Mouse (Mus musculus): ENCODE data around the gene Tfap2a. TPM values are rescaled to one million over a fixed set of nuclear protein-coding genes. Genes with fewer than 3 reads are reported as not detected.

The Tfap2a gene
- polyA plus RNA-seq (2015; fragmentation: Nextera tagmentation; extraction: Ambion mirVana), result 8.3 and 9.5 TPM in 2 replicates

DNA sequence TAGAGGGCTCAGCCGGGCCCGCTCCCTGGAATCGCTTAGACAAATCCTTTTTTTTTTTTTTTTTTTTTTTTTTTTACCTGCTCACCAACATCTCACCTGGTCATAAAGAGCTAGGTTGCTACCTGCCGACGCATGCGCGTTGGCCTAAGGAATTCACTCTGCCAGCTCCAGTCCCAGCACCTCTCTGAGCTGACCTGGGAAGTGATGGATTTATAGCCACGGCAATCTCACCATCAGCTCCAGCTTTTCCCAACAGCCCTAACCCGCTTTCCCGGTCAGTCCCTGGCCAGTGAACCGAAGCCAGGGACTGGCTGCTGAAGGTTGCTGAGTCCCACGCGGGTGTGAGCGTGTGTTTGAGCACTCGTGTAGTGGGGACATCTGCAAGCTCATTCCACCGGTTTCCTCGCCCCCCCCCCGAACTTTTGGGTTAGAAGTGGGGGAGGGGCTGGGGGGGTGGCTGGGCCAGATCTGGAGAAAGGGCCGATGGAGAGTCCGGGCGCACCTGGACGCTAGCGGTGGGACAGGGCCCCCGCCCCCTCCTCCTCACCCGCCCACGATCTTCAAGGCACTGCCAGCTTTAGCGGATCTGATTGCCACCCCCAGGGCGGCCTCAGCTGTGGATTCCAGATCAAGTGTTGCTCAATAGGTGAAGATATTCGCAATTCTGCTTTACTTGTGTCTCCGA lies at the start of gene Tfap2a:
Gene Tfap2a (minus strand): TSS at position 181 of the 685 bp plus-strand sequence.
- Histone ChIP-seq H3K4me1 (peaks cover 26% of the 10 kb centered on the region), H3K9ac (peak within 1 kb of the TSS; percentile 43), H3K9me3 (no peaks in the 10 kb centered on the region), H3K4me2 (replicated peaks) (peak within 1 kb of the TSS; percentile 39), H3K36me3 (no peaks in the 10 kb centered on the region), H3K4me3 (peak within 1 kb of the TSS; percentile 28), H3K27me3 (peaks cover 98% of the 10 kb centered on the region), H3K27ac (peak within 1 kb of the TSS; percentile 61)
- ATAC-seq (ENCODE audit: low FRiP score, low read depth), result 0 out of 2 replicates have a peak, but pooled peaks have one; percentile 13
- WGBS, result under 1% methylated on average over 30 of the region's 30 CpGs

DNA sequence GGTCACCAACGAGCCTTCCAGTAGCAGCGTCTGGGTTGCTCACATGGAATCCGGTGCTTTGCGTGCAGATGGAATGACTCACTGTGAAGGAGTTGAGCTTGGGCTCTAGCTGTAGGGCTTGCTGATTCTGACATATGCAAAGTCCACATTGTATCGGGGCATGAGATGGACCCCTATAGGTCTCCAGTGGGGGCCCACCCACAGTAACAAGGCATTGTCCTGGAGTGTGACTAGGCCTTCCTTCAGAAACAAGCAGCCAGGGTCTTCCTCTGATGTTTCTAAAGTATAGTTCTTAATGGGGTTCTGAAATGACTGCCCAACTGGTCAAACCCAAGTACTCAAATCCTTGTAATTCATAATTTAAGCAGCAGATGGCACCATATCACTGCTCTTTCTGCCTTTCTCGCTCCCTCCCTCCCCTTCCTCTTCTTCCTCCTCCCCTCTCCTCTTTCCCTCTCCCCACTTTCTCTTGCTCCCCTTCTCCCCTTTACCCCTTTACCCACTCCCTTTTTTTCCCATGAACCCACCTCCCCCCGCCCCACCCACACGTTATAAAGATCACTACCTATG lies 46.1 kb upstream of the Tfap2a start:
- Histone ChIP-seq H3K9ac (no peak overlapping the region), H3K36me3 (no peaks in the 10 kb centered on the region), H3K4me2 (replicated peaks) (no peak overlapping the region), H3K4me3 (no peak overlapping the region), H3K9me3 (no peaks in the 10 kb centered on the region), H3K27me3 (0 out of 2 replicates have a peak, but pooled peaks cover 4% of the 10 kb centered on the region), H3K4me1 (no peaks in the 10 kb centered on the region), H3K27ac (no peak overlapping the region)
- 49% methylated on average over 8 of the region's 8 CpGs for WGBS
- ATAC-seq (ENCODE audit: low FRiP score, low read depth), result no peak

DNA sequence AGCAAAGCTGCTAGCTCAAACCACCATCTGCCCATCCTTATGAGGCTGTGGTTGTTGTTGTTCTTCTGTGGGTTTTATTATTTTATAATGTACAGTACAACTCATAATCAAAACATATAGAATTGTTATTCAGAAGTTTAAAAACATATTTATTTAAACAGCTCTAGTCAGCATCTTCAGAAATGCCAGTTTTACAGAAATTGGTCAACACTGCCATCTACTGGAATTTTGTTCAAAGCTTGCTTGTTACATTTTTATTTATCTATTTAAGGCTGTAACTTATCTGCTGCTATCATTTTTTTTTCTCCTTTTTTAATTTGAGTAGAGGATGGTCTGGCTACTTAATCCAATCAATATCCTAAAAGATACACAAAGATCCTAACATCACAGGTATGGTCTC lies 19.8 kb upstream of the Tfap2a start:
- Histone ChIP-seq H3K4me2 (replicated peaks) (no peak overlapping the region), H3K9ac (no peak overlapping the region), H3K9me3 (no peaks in the 10 kb centered on the region), H3K4me3 (no peak overlapping the region), H3K36me3 (no peaks in the 10 kb centered on the region), H3K27ac (no peak overlapping the region), H3K4me1 (no peaks in the 10 kb centered on the region), H3K27me3 (no peaks in the 10 kb centered on the region)
- ATAC-seq (ENCODE audit: low FRiP score, low read depth), result no peak

DNA sequence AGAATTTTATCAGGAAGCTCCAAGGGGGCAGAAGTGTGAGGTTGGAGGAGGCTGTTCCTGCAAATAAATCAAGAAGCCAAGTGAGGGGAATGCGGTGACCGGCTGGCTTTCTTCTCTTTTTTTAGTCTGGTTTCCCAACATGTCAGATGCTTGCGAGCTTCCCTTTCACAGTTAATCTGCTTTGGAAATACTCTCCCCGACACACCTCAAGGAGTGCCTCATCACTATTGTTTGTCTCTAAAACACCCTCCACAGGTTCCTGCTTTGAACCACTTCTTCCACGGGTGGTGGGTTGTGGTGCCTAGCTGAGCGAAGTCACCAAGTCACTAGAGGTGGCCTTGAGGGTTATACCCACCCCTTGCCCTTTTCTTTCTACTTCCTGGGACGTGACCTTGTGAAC lies 18.2 kb upstream of the Tfap2a start:
- WGBS, result 75% methylated on average over 7 of the region's 7 CpGs
- H3K4me3 ChIP-seq, result no peak overlapping the region
- ATAC-seq (ENCODE audit: low FRiP score, low read depth), result no peak
- no peaks in the 10 kb centered on the region for H3K36me3 ChIP-seq
- H3K27me3 ChIP-seq, result no peaks in the 10 kb centered on the region
- H3K27ac ChIP-seq, result no peak overlapping the region
- H3K9ac ChIP-seq, result no peak overlapping the region
- H3K4me1 ChIP-seq, result no peaks in the 10 kb centered on the region
- H3K9me3 ChIP-seq, result no peaks in the 10 kb centered on the region
- H3K4me2 ChIP-seq (replicated peaks), result no peak overlapping the region

DNA sequence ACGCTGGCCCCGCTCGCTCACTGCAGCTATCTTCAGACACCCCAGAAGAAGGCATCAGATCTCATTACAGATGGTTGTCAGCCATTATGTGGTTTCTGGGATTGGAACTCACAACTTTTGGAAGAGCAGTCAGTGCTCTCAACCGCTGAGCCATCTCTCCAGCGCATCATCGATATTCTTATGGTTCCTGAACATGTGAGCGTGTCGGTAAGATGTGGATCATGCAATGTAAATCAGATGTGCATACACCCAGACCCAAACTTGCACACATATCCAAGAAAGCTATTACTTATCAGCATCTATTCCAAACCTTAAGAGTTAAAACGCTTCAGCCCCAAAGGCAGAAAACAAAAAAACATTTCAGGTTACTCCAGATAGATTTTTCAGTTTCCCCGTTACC lies 15.9 kb upstream of the Tfap2a start:
- H3K4me2 ChIP-seq (replicated peaks), result no peak overlapping the region
- 0 out of 2 replicates have a peak, but pooled peaks cover 3% of the 10 kb centered on the region for H3K4me1 ChIP-seq
- no peak for ATAC-seq (ENCODE audit: low FRiP score, low read depth)
- no peak overlapping the region for H3K27ac ChIP-seq
- H3K4me3 ChIP-seq, result no peak overlapping the region
- H3K36me3 ChIP-seq, result no peaks in the 10 kb centered on the region
- H3K9me3 ChIP-seq, result no peaks in the 10 kb centered on the region
- 90% methylated on average over 10 of the region's 10 CpGs for WGBS
- H3K27me3 ChIP-seq, result no peaks in the 10 kb centered on the region
- H3K9ac ChIP-seq, result no peak overlapping the region

DNA sequence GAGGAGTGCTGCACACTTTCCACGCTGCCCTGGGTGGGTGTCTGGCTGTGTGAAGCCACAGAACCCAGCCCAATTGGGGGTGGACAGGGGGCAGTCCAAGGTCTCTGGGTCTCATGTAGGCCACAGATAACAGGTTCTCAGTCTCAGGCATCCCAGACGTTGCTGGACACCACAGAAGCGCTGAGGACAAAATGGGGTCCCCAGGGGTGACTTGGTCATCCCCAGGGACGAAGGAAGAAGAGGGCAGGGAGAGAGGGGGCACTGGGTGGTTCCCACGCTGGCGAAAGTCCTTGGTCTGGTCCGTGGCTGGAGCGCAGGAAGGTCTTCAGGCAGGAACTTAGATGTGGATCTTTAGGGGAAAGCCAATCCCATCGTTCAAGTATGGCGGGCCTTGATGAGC lies 13.7 kb upstream of the Tfap2a start:
- Histone ChIP-seq H3K9me3 (no peaks in the 10 kb centered on the region), H3K27ac (no peak overlapping the region), H3K9ac (no peak overlapping the region), H3K36me3 (no peaks in the 10 kb centered on the region), H3K4me2 (replicated peaks) (no peak overlapping the region), H3K4me3 (no peak overlapping the region), H3K27me3 (peaks cover 8% of the 10 kb centered on the region), H3K4me1 (0 out of 2 replicates have a peak, but pooled peaks cover 3% of the 10 kb centered on the region)
- WGBS, result 89% methylated on average over 10 of the region's 10 CpGs
- no peak for ATAC-seq (ENCODE audit: low FRiP score, low read depth)

DNA sequence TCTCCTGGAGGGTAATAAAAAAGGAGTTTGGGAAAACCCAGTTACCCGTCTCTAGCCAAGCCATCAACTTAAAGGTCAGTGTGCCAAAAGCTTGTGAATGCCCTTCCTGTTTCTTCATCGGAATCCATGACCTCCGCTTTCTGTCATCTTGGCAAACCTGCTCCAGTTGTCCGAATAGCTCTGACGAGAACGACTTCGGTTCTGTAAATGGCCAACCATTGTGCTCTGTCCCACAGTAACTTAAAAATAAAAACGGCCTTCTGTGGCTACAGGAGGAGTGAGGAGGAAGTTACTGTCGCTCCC lies 11.4 kb upstream of the Tfap2a start:
- Histone ChIP-seq H3K4me2 (replicated peaks) (peak overlapping the region; percentile 56), H3K4me3 (no peak overlapping the region), H3K9ac (no peak overlapping the region), H3K9me3 (0 out of 2 replicates have a peak, but pooled peaks cover 5% of the 10 kb centered on the region), H3K36me3 (no peaks in the 10 kb centered on the region), H3K27me3 (peaks cover 29% of the 10 kb centered on the region), H3K4me1 (peaks cover 8% of the 10 kb centered on the region), H3K27ac (no peak overlapping the region)
- ATAC-seq (ENCODE audit: low FRiP score, low read depth), result no peak
- WGBS, result 64% methylated on average over 9 of the region's 9 CpGs

DNA sequence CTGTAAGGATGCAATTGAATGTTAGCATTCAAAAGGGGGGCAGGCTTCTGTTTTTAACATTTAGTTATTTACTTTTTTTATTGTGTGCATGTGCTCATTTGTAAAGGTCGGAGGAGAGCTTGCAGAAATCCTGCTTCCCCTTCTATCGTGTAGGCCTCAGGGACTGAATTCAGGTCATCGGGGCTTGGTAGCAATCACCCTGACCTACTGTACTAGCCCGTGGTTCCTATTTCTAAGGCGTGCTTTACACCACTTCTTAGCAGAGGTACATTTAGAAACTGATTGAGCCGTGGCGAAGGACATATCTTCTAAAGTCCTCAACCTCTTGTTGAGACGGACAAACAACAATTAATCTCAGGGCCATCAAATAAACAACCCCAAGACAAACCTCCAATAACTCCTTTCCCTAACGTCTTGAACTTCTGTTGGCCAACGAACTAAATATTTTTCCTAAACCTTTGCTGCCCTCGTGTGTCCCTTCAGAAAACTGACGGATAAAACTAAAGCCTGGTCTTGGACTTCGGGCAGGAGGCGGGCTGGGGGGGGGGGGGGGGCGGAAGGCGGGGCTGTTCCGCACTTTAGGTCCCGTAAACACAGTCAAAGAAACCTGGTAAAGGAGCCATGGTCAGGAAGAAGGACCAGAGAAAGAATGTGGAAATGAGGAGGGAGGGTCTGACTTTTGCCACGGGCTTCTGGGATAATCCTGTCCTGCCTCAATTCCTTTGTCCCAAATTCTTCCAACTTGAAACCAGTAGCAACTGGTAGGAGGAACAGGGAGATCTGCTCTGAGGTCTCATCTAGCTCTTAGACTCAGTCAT lies 10.8 kb upstream of the Tfap2a start:
- 0 out of 2 replicates have a peak overlapping the region, but pooled peaks have one; percentile 13 for H3K4me3 ChIP-seq
- H3K9ac ChIP-seq, result no peak overlapping the region
- H3K36me3 ChIP-seq, result no peaks in the 10 kb centered on the region
- 11% methylated on average over 19 of the region's 19 CpGs for WGBS
- H3K27me3 ChIP-seq, result peaks cover 34% of the 10 kb centered on the region
- H3K4me2 ChIP-seq (replicated peaks), result peak overlapping the region; percentile 56
- H3K4me1 ChIP-seq, result peaks cover 11% of the 10 kb centered on the region
- 0 out of 2 replicates have a peak, but pooled peaks cover 5% of the 10 kb centered on the region for H3K9me3 ChIP-seq
- H3K27ac ChIP-seq, result no peak overlapping the region
- ATAC-seq (ENCODE audit: low FRiP score, low read depth), result no peak

DNA sequence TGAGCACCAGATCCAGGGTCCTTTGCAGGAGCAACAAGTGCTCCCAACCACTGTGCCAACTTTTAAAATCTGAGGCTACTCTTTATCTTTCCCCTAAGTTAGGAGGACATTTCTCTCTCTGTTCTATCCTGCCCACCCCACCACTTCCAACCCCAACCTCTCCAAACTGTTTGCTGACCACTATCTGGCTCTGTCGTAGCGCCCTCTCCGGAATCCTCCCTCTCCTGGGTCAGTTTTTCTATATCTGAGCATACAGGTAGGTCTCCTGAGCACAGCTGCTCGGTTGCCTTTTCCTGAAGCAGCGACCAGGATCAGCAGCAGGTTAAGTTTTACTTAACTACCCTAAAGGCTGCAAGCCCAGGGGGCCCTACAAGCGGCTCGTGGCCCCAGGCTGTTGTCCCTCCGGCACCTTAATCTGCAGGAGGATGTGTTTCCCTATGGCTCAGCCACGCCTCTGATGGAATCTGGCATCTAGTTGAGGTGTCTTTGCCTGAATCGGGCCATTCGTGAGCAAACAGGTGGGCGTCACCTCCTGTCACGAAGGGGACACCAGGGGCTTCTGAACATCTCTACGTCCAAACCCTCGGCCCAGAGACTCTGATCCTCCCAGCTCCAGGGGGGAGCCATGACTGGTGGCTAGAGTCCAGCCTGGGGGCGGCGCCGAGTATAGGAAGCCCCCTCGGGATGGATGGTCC lies 6.1 kb upstream of the Tfap2a start:
- Histone ChIP-seq H3K9me3 (0 out of 2 replicates have a peak, but pooled peaks cover 5% of the 10 kb centered on the region), H3K9ac (0 out of 2 replicates have a peak overlapping the region, but pooled peaks have one; percentile 31), H3K27me3 (peaks cover 81% of the 10 kb centered on the region), H3K4me2 (replicated peaks) (peak overlapping the region; percentile 65), H3K27ac (no peak overlapping the region), H3K4me3 (peak overlapping the region; percentile 35), H3K36me3 (no peaks in the 10 kb centered on the region), H3K4me1 (peaks cover 10% of the 10 kb centered on the region)
- ATAC-seq (ENCODE audit: low FRiP score, low read depth), result no peak
- 3% methylated on average over 19 of the region's 19 CpGs for WGBS

DNA sequence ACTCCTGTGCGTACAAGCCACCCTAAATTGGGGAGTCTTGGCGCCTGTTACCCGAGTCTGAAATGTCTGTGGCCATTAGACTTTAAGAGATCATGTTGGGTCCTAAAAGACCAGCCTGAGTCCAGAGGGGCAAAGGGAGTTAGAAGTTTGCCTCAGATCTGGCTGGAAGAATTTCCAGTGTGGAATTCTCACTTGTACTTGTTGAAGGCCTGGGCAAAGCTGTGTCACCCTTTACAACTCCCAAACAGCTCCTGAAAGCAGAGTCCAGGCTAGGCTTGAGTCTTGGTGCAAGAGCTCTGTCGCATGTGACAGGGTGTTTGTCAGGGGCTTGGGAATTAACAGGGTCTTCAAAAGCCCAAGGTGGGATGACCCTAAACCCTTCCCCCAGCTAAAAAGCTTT lies 5.0 kb upstream of the Tfap2a start:
- H3K27me3 ChIP-seq, result peaks cover 90% of the 10 kb centered on the region
- H3K9me3 ChIP-seq, result 0 out of 2 replicates have a peak, but pooled peaks cover 5% of the 10 kb centered on the region
- WGBS, result 16% methylated on average over 4 of the region's 4 CpGs
- no peak overlapping the region for H3K4me3 ChIP-seq
- ATAC-seq (ENCODE audit: low FRiP score, low read depth), result no peak
- no peak overlapping the region for H3K4me2 ChIP-seq (replicated peaks)
- no peak overlapping the region for H3K9ac ChIP-seq
- H3K27ac ChIP-seq, result no peak overlapping the region
- H3K4me1 ChIP-seq, result peaks cover 14% of the 10 kb centered on the region
- H3K36me3 ChIP-seq, result no peaks in the 10 kb centered on the region

DNA sequence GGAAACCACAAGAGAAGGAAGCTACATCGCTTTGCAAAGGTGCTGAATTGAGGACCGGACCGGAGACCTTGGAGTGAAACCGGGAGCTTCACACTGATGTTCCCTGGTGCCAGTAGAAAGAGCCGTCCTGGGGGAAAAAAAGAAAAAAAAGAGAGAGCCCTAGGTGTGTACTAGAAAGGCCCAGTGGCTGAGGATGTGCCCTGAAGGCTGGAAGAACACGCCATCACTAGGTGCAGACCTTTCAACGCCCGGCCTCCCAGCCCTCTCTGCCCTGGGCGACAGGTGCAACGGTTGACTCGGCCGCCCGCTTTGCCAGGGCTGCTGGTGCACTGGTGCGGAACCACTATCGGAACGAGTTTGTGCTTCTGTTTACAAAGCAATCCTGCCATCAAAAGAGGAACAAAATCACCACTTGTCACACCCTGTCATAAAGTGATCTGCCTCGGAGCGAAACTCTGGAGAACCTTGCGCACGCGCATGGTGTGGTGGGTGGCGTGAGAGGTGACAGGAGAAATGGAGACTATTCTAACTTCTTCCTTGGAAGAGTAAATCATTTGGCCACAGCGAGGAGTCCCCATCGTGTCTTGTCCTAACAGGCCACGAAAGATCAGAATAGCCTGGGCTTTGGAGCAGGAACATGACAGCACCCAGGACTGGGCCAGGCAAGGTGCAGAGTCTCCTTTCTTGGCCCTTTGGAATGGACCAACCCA lies 3.8 kb upstream of the Tfap2a start:
- Histone ChIP-seq H3K27me3 (peaks cover 96% of the 10 kb centered on the region), H3K9me3 (0 out of 2 replicates have a peak, but pooled peaks cover 5% of the 10 kb centered on the region), H3K4me3 (no peak overlapping the region), H3K27ac (no peak overlapping the region), H3K36me3 (no peaks in the 10 kb centered on the region), H3K4me2 (replicated peaks) (no peak overlapping the region), H3K9ac (no peak overlapping the region), H3K4me1 (peaks cover 21% of the 10 kb centered on the region)
- WGBS, result 4% methylated on average over 25 of the region's 25 CpGs
- ATAC-seq (ENCODE audit: low FRiP score, low read depth), result no peak

Measured in limb, embryonic 13.5 days (tissue).